Mouse (Mus musculus): ENCODE measurements around the gene Haspin. TPM values are rescaled to one million over a fixed set of nuclear protein-coding genes. Genes with fewer than 3 reads are reported as not detected.
A peak's percentile ranks its signal among the peaks of the same experiment; 100 is the strongest.

Gene Haspin
- polyA plus RNA-seq, 1 experiment from 2014 or later, result 7.3 TPM

- Histone ChIP-seq H3K4me2 (ENCODE audit: low read length) (peak within 1 kb of the TSS; percentile 79), H3K9me3 (replicated peaks; ENCODE audit: low read length) (no peaks in the 10 kb centered on the region), H3K4me3 (replicated peaks; ENCODE audit: low read depth, low read length) (peak within 1 kb of the TSS; percentile 98), H3K27me3 (ENCODE audit: insufficient read depth, low read length) (no peaks in the 10 kb centered on the region), H3K9ac (ENCODE audit: low read depth, low read length) (peak within 1 kb of the TSS; percentile 95), H3K36me3 (ENCODE audit: insufficient read depth, low read length) (peaks cover 3% of the 10 kb centered on the region; the same call in 1 of the 2 replicates), H3K4me1 (replicated peaks; ENCODE audit: insufficient read depth, low read length) (peaks cover 14% of the 10 kb centered on the region), H3K27ac (peak within 1 kb of the TSS; percentile 98)
- ATAC-seq (replicated peaks; ENCODE audit: low FRiP score, low read depth), result peak; percentile 96
- under 1% methylated on average over 79 of the region's 81 CpGs for WGBS
- peak; percentile 99 for DNase-seq (ENCODE audit: low spot score)
- TF ChIP-seq CTCF (IDR thresholded peaks at IDR 0.05; ENCODE audit: low read depth), result 0 out of 2 replicates have a peak, but pooled peaks have one; percentile 2
Observed at GRCm38 (mm10) chr11:73176608-73177508, 38.8 kb upstream of the Haspin start, which contains the start of the genes Emc6 and Tax1bp3. Gene Emc6 (minus strand): TSS chr11:73177037. Gene Tax1bp3 (plus strand): TSS chr11:73177083.

GRCm38 (mm10) chr11:73176186-73176585 lies 38.1 kb upstream of the Haspin start:
- Histone ChIP-seq H3K27ac (peak overlapping the region; percentile 98), H3K27me3 (ENCODE audit: insufficient read depth, low read length) (no peaks in the 10 kb centered on the region), H3K4me1 (replicated peaks; ENCODE audit: insufficient read depth, low read length) (peaks cover 14% of the 10 kb centered on the region), H3K4me3 (replicated peaks; ENCODE audit: low read depth, low read length) (peak overlapping the region; percentile 98), H3K9ac (ENCODE audit: low read depth, low read length) (peak overlapping the region; percentile 95), H3K36me3 (ENCODE audit: insufficient read depth, low read length) (peaks cover 3% of the 10 kb centered on the region; the same call in 1 of the 2 replicates), H3K4me2 (ENCODE audit: low read length) (peak overlapping the region; percentile 79), H3K9me3 (replicated peaks; ENCODE audit: low read length) (no peaks in the 10 kb centered on the region)
- DNase-seq (ENCODE audit: low spot score), result peak; percentile 17
- ATAC-seq (replicated peaks; ENCODE audit: low FRiP score, low read depth), result no peak
- no peak for TF ChIP-seq CTCF (IDR thresholded peaks at IDR 0.05; ENCODE audit: low read depth)
- 1% methylated on average over 15 of the region's 15 CpGs for WGBS

GRCm38 (mm10) chr11:73175612-73176011 lies 37.5 kb upstream of the Haspin start:
- H3K27ac ChIP-seq, result peak overlapping the region; percentile 98

GRCm38 (mm10) chr11:73172186-73172585 lies 34.1 kb upstream of the Haspin start:
- DNase-seq (ENCODE audit: low spot score) (peak; percentile 23), ATAC-seq (replicated peaks; ENCODE audit: low FRiP score, low read depth) (no peak)
- Histone ChIP-seq H3K4me2 (ENCODE audit: low read length) (no peak overlapping the region), H3K9me3 (replicated peaks; ENCODE audit: low read length) (no peaks in the 10 kb centered on the region), H3K4me1 (replicated peaks; ENCODE audit: insufficient read depth, low read length) (peaks cover 9% of the 10 kb centered on the region; the same call in 1 of the 2 replicates), H3K4me3 (replicated peaks; ENCODE audit: low read depth, low read length) (no peak overlapping the region), H3K27me3 (ENCODE audit: insufficient read depth, low read length) (no peaks in the 10 kb centered on the region), H3K9ac (ENCODE audit: low read depth, low read length) (no peak overlapping the region), H3K36me3 (ENCODE audit: insufficient read depth, low read length) (peaks cover 3% of the 10 kb centered on the region; the same call in 1 of the 2 replicates), H3K27ac (0 out of 2 replicates have a peak overlapping the region, but pooled peaks have one; percentile 20)
- TF ChIP-seq CTCF (IDR thresholded peaks at IDR 0.05; ENCODE audit: low read depth), result no peak
- 43% methylated on average over 5 of the region's 5 CpGs for WGBS

More at GRCm38 (mm10) chr11:73175612-73176011, 37.5 kb upstream of the Haspin start:
- Histone ChIP-seq H3K36me3 (ENCODE audit: insufficient read depth, low read length) (peaks cover 3% of the 10 kb centered on the region; the same call in 1 of the 2 replicates), H3K9ac (ENCODE audit: low read depth, low read length) (peak overlapping the region; percentile 95; the same call in 1 of the 2 replicates), H3K9me3 (replicated peaks; ENCODE audit: low read length) (no peaks in the 10 kb centered on the region), H3K4me1 (replicated peaks; ENCODE audit: insufficient read depth, low read length) (peaks cover 14% of the 10 kb centered on the region), H3K4me2 (ENCODE audit: low read length) (peak overlapping the region; percentile 79), H3K4me3 (replicated peaks; ENCODE audit: low read depth, low read length) (peak overlapping the region; percentile 98), H3K27me3 (ENCODE audit: insufficient read depth, low read length) (no peaks in the 10 kb centered on the region)
- ATAC-seq (replicated peaks; ENCODE audit: low FRiP score, low read depth) (peak; percentile 22; the same call in 1 of the 2 replicates), DNase-seq (ENCODE audit: low spot score) (peak; percentile 72)
- TF ChIP-seq CTCF (IDR thresholded peaks at IDR 0.05; ENCODE audit: low read depth), result no peak
- 27% methylated on average over 8 of the region's 8 CpGs for WGBS

- no peaks in the 10 kb centered on the region for H3K27me3 ChIP-seq (ENCODE audit: insufficient read depth, low read length)
- H3K4me2 ChIP-seq (ENCODE audit: low read length), result no peak overlapping the region
- 56% methylated on average over 4 of the region's 4 CpGs for WGBS
- peak; percentile 37; the same call in 1 of the 2 replicates for ATAC-seq (replicated peaks; ENCODE audit: low FRiP score, low read depth)
- DNase-seq (ENCODE audit: low spot score), result peak; percentile 65
- H3K4me1 ChIP-seq (replicated peaks; ENCODE audit: insufficient read depth, low read length), result 0 out of 2 replicates have a peak, but pooled peaks cover 4% of the 10 kb centered on the region
- peak; percentile 75 for TF ChIP-seq CTCF (IDR thresholded peaks at IDR 0.05; ENCODE audit: low read depth)
- H3K36me3 ChIP-seq (ENCODE audit: insufficient read depth, low read length), result no peaks in the 10 kb centered on the region
- no peak overlapping the region for H3K27ac ChIP-seq
- no peaks in the 10 kb centered on the region for H3K9me3 ChIP-seq (replicated peaks; ENCODE audit: low read length)
- H3K9ac ChIP-seq (ENCODE audit: low read depth, low read length), result no peak overlapping the region
- H3K4me3 ChIP-seq (replicated peaks; ENCODE audit: low read depth, low read length), result no peak overlapping the region
Observed at GRCm38 (mm10) chr11:73169231-73169630, 31.1 kb upstream of the Haspin start.

- no peak overlapping the region for H3K9ac ChIP-seq (ENCODE audit: low read depth, low read length)
- H3K27ac ChIP-seq, result no peak overlapping the region
- H3K4me1 ChIP-seq (replicated peaks; ENCODE audit: insufficient read depth, low read length), result 0 out of 2 replicates have a peak, but pooled peaks cover 4% of the 10 kb centered on the region
- no peak for DNase-seq (ENCODE audit: low spot score)
- no peak for ATAC-seq (replicated peaks; ENCODE audit: low FRiP score, low read depth)
- no peak overlapping the region for H3K4me3 ChIP-seq (replicated peaks; ENCODE audit: low read depth, low read length)
- no peaks in the 10 kb centered on the region for H3K27me3 ChIP-seq (ENCODE audit: insufficient read depth, low read length)
- no peak overlapping the region for H3K4me2 ChIP-seq (ENCODE audit: low read length)
- H3K36me3 ChIP-seq (ENCODE audit: insufficient read depth, low read length), result no peaks in the 10 kb centered on the region
- no peaks in the 10 kb centered on the region for H3K9me3 ChIP-seq (replicated peaks; ENCODE audit: low read length)
- WGBS, result 76% methylated on average over 6 of the region's 6 CpGs
- TF ChIP-seq CTCF (IDR thresholded peaks at IDR 0.05; ENCODE audit: low read depth), result no peak
Observed at GRCm38 (mm10) chr11:73168576-73168975, 30.5 kb upstream of the Haspin start.

Measured in kidney, postnatal 0 days (tissue).